Mouse (Mus musculus): Measurements from ENCODE around the gene Arl4a. TPM values are rescaled to one million over a fixed set of nuclear protein-coding genes. Genes with fewer than 3 reads are reported as not detected.

Arl4a gene
- polyA plus RNA-seq, 1 experiment from 2014 or later, result 75.4 TPM

- ATAC-seq, result no peak
- H3K4me1 ChIP-seq (ENCODE audit: control insufficient read depth, insufficient read depth, low read length), result no peaks in the 10 kb centered on the region
- WGBS, result 64% methylated on average over 1 of the region's 1 CpGs
- no peak overlapping the region for H3K27ac ChIP-seq (ENCODE audit: low read length)
- no peaks in the 10 kb centered on the region for H3K9me3 ChIP-seq (ENCODE audit: control insufficient read depth, low read length)
- H3K9ac ChIP-seq (ENCODE audit: low read depth, low read length), result no peak overlapping the region
- no peak overlapping the region for H3K4me2 ChIP-seq (ENCODE audit: low read depth, low read length)
- no peaks in the 10 kb centered on the region for H3K36me3 ChIP-seq (ENCODE audit: control insufficient read depth, insufficient read depth, low read length)
- no peaks in the 10 kb centered on the region for H3K27me3 ChIP-seq (replicated peaks; ENCODE audit: control insufficient read depth, insufficient read depth, low read length)
- H3K4me3 ChIP-seq (ENCODE audit: low read length), result no peak overlapping the region
Measured at GRCm38 (mm10) chr12:39995609-39996008, 42.2 kb downstream of the Arl4a start.

- Histone ChIP-seq H3K27me3 (replicated peaks; ENCODE audit: control insufficient read depth, insufficient read depth, low read length) (no peaks in the 10 kb centered on the region), H3K4me1 (ENCODE audit: control insufficient read depth, insufficient read depth, low read length) (no peaks in the 10 kb centered on the region), H3K4me3 (ENCODE audit: low read length) (no peak overlapping the region), H3K9ac (ENCODE audit: low read depth, low read length) (no peak overlapping the region), H3K36me3 (ENCODE audit: control insufficient read depth, insufficient read depth, low read length) (no peaks in the 10 kb centered on the region), H3K4me2 (ENCODE audit: low read depth, low read length) (no peak overlapping the region), H3K9me3 (ENCODE audit: control insufficient read depth, low read length) (no peaks in the 10 kb centered on the region), H3K27ac (ENCODE audit: low read length) (no peak overlapping the region)
- WGBS, result 51% methylated on average over 6 of the region's 6 CpGs
- peak; percentile 74; the same call in 1 of the 2 replicates for ATAC-seq
Measured at GRCm38 (mm10) chr12:39992767-39993302, 45.0 kb downstream of the Arl4a start.

GRCm38 (mm10) chr12:39990830-39991780 is 46.7 kb downstream of the Arl4a start:
- no peak overlapping the region for H3K9ac ChIP-seq (ENCODE audit: low read depth, low read length)
- no peaks in the 10 kb centered on the region for H3K36me3 ChIP-seq (ENCODE audit: control insufficient read depth, insufficient read depth, low read length)
- H3K4me3 ChIP-seq (ENCODE audit: low read length), result no peak overlapping the region
- H3K4me1 ChIP-seq (ENCODE audit: control insufficient read depth, insufficient read depth, low read length), result no peaks in the 10 kb centered on the region
- H3K9me3 ChIP-seq (ENCODE audit: control insufficient read depth, low read length), result no peaks in the 10 kb centered on the region
- no peak overlapping the region for H3K27ac ChIP-seq (ENCODE audit: low read length)
- no peak overlapping the region for H3K4me2 ChIP-seq (ENCODE audit: low read depth, low read length)
- H3K27me3 ChIP-seq (replicated peaks; ENCODE audit: control insufficient read depth, insufficient read depth, low read length), result no peaks in the 10 kb centered on the region
- 67% methylated on average over 4 of the region's 4 CpGs for WGBS
- no peak for ATAC-seq

- H3K9me3 ChIP-seq (ENCODE audit: control insufficient read depth, low read length), result no peaks in the 10 kb centered on the region
- no peak for ATAC-seq
- H3K27ac ChIP-seq (ENCODE audit: low read length), result no peak overlapping the region
- WGBS, result 86% methylated on average over 4 of the region's 4 CpGs
- H3K4me3 ChIP-seq (ENCODE audit: low read length), result no peak overlapping the region
- H3K36me3 ChIP-seq (ENCODE audit: control insufficient read depth, insufficient read depth, low read length), result no peaks in the 10 kb centered on the region
- no peaks in the 10 kb centered on the region for H3K27me3 ChIP-seq (replicated peaks; ENCODE audit: control insufficient read depth, insufficient read depth, low read length)
- no peak overlapping the region for H3K4me2 ChIP-seq (ENCODE audit: low read depth, low read length)
- H3K9ac ChIP-seq (ENCODE audit: low read depth, low read length), result no peak overlapping the region
- no peaks in the 10 kb centered on the region for H3K4me1 ChIP-seq (ENCODE audit: control insufficient read depth, insufficient read depth, low read length)
Measured at GRCm38 (mm10) chr12:39989136-39989535, 48.7 kb downstream of the Arl4a start.

GRCm38 (mm10) chr12:39987177-39987576 is 50.6 kb downstream of the Arl4a start:
- H3K9me3 ChIP-seq (ENCODE audit: control insufficient read depth, low read length), result no peaks in the 10 kb centered on the region
- 86% methylated on average over 4 of the region's 4 CpGs for WGBS
- H3K27ac ChIP-seq (ENCODE audit: low read length), result no peak overlapping the region
- H3K9ac ChIP-seq (ENCODE audit: low read depth, low read length), result no peak overlapping the region
- no peak overlapping the region for H3K4me2 ChIP-seq (ENCODE audit: low read depth, low read length)
- no peak for ATAC-seq
- no peaks in the 10 kb centered on the region for H3K36me3 ChIP-seq (ENCODE audit: control insufficient read depth, insufficient read depth, low read length)
- no peak overlapping the region for H3K4me3 ChIP-seq (ENCODE audit: low read length)
- no peaks in the 10 kb centered on the region for H3K27me3 ChIP-seq (replicated peaks; ENCODE audit: control insufficient read depth, insufficient read depth, low read length)
- H3K4me1 ChIP-seq (ENCODE audit: control insufficient read depth, insufficient read depth, low read length), result no peaks in the 10 kb centered on the region

GRCm38 (mm10) chr12:39985639-39986038 is 52.2 kb downstream of the Arl4a start:
- Histone ChIP-seq H3K9ac (ENCODE audit: low read depth, low read length) (no peak overlapping the region), H3K27ac (ENCODE audit: low read length) (no peak overlapping the region), H3K9me3 (ENCODE audit: control insufficient read depth, low read length) (no peaks in the 10 kb centered on the region), H3K27me3 (replicated peaks; ENCODE audit: control insufficient read depth, insufficient read depth, low read length) (no peaks in the 10 kb centered on the region), H3K4me3 (ENCODE audit: low read length) (no peak overlapping the region), H3K36me3 (ENCODE audit: control insufficient read depth, insufficient read depth, low read length) (no peaks in the 10 kb centered on the region), H3K4me2 (ENCODE audit: low read depth, low read length) (no peak overlapping the region), H3K4me1 (ENCODE audit: control insufficient read depth, insufficient read depth, low read length) (no peaks in the 10 kb centered on the region)
- 97% methylated on average over 7 of the region's 7 CpGs for WGBS
- no peak for ATAC-seq

- no peak overlapping the region for H3K9ac ChIP-seq (ENCODE audit: low read depth, low read length)
- 83% methylated on average over 1 of the region's 1 CpGs for WGBS
Measured at GRCm38 (mm10) chr12:39979792-39980191, 58.0 kb downstream of the Arl4a start.

GRCm38 (mm10) chr12:39979066-39979465 is 58.8 kb downstream of the Arl4a start:
- peaks cover 11% of the 10 kb centered on the region for H3K4me1 ChIP-seq (ENCODE audit: control insufficient read depth, insufficient read depth, low read length)
- WGBS, result 92% methylated on average over 5 of the region's 5 CpGs
- no peak overlapping the region for H3K4me2 ChIP-seq (ENCODE audit: low read depth, low read length)
- no peak overlapping the region for H3K9ac ChIP-seq (ENCODE audit: low read depth, low read length)
- no peak for ATAC-seq
- H3K9me3 ChIP-seq (ENCODE audit: control insufficient read depth, low read length), result no peaks in the 10 kb centered on the region
- no peak overlapping the region for H3K4me3 ChIP-seq (ENCODE audit: low read length)
- H3K27ac ChIP-seq (ENCODE audit: low read length), result no peak overlapping the region
- no peaks in the 10 kb centered on the region for H3K36me3 ChIP-seq (ENCODE audit: control insufficient read depth, insufficient read depth, low read length)
- no peaks in the 10 kb centered on the region for H3K27me3 ChIP-seq (replicated peaks; ENCODE audit: control insufficient read depth, insufficient read depth, low read length)

More at GRCm38 (mm10) chr12:39979792-39980191, 58.0 kb downstream of the Arl4a start:
- no peak for ATAC-seq
- no peak overlapping the region for H3K4me3 ChIP-seq (ENCODE audit: low read length)
- H3K27ac ChIP-seq (ENCODE audit: low read length), result no peak overlapping the region
- H3K4me1 ChIP-seq (ENCODE audit: control insufficient read depth, insufficient read depth, low read length), result peaks cover 9% of the 10 kb centered on the region
- no peaks in the 10 kb centered on the region for H3K9me3 ChIP-seq (ENCODE audit: control insufficient read depth, low read length)
- no peak overlapping the region for H3K4me2 ChIP-seq (ENCODE audit: low read depth, low read length)
- no peaks in the 10 kb centered on the region for H3K36me3 ChIP-seq (ENCODE audit: control insufficient read depth, insufficient read depth, low read length)
- no peaks in the 10 kb centered on the region for H3K27me3 ChIP-seq (replicated peaks; ENCODE audit: control insufficient read depth, insufficient read depth, low read length)

- H3K9me3 ChIP-seq (ENCODE audit: control insufficient read depth, low read length), result no peaks in the 10 kb centered on the region
- no peaks in the 10 kb centered on the region for H3K36me3 ChIP-seq (ENCODE audit: control insufficient read depth, insufficient read depth, low read length)
- H3K4me3 ChIP-seq (ENCODE audit: low read length), result no peak overlapping the region
- no peak overlapping the region for H3K9ac ChIP-seq (ENCODE audit: low read depth, low read length)
- 0 out of 2 replicates have a peak, but pooled peaks have one; percentile 36 for ATAC-seq
- no peak overlapping the region for H3K4me2 ChIP-seq (ENCODE audit: low read depth, low read length)
- whole genome bisulfite sequencing, result 81% methylated on average over 8 of the region's 8 CpGs
- H3K4me1 ChIP-seq (ENCODE audit: control insufficient read depth, insufficient read depth, low read length), result peaks cover 11% of the 10 kb centered on the region
- H3K27me3 ChIP-seq (replicated peaks; ENCODE audit: control insufficient read depth, insufficient read depth, low read length), result no peaks in the 10 kb centered on the region
- H3K27ac ChIP-seq (ENCODE audit: low read length), result no peak overlapping the region
Measured at GRCm38 (mm10) chr12:39977996-39978590, 59.7 kb downstream of the Arl4a start.

Data from intestine, embryonic 16.5 days (tissue).